18 mouse cellular contexts compared by ENCODE assay signal in the genomic region with DNA sequence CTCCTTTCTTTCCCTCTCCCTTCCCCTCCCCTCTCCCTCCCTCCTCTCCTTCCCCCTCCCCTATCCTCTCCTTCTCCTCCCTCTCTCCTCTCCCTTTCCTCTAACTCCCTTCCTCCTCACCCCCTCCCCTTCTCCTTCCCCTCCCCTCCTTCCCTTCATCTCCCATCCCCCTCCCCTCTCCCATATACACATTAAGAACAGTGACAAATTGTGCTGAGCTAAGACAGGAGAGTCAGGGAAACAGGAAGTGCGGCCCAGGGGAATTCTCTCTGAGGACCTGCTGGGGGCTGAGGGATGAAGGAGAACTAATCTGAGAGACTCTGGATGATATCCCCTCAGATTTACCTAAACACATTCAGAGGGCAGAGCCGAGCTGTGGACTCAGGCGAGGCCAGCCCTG. TPM values are rescaled to one million over a fixed set of nuclear protein-coding genes. Genes with fewer than 3 reads are reported as not detected.
DNase-seq lines count a peak whose midpoint lies in the region; ATAC-seq and TF ChIP-seq lines count a peak whose summit lies in the region.
"Had no signal": no experiment of that assay in that cellular context is flagged by ENCODE, and none has a peak within 500 bp of the region (broad histone marks: within the 10 kb centered on the region; RNA-seq: fewer than 3 reads in every experiment).

No protein-coding gene starts in this region.

- no peaks in the 10 kb centered on the region for H3K9me3 ChIP-seq in intestine, embryonic 14.5 days (ENCODE audit: control insufficient read depth, low read length)
- H3K9me3 ChIP-seq in intestine, postnatal 0 days (ENCODE audit: control insufficient read depth) = no peaks in the 10 kb centered on the region
- no peaks in the 10 kb centered on the region for H3K9me3 ChIP-seq in lung, embryonic 16.5 days (ENCODE audit: control insufficient read depth, low read length)
- H3K9me3 ChIP-seq in embryonic facial prominence, embryonic 10.5 days = no peaks in the 10 kb centered on the region
- no peaks in the 10 kb centered on the region for H3K9me3 ChIP-seq in stomach, embryonic 14.5 days (ENCODE audit: control insufficient read depth, low read depth, low read length)
- H3K9me3 ChIP-seq: G1E; heart, embryonic 13.5 days; liver, embryonic 13.5 days; midbrain, embryonic 13.5 days had no signal

- H3K4me3 ChIP-seq in intestine, embryonic 14.5 days (ENCODE audit: low read depth, low read length) = no peak overlapping the region
- H3K4me3 ChIP-seq in intestine, postnatal 0 days (ENCODE audit: low read depth, low read length) = no peak overlapping the region
- no peak overlapping the region for H3K4me3 ChIP-seq in lung, embryonic 16.5 days (ENCODE audit: low read length)
- H3K4me3 ChIP-seq in embryonic facial prominence, embryonic 10.5 days = no peak overlapping the region
- H3K4me3 ChIP-seq in stomach, embryonic 14.5 days (ENCODE audit: low read depth, low read length) = no peak overlapping the region
- H3K4me3 ChIP-seq: heart, embryonic 13.5 days; liver, embryonic 13.5 days; midbrain, embryonic 13.5 days had no signal

- no peak overlapping the region for H3K4me2 ChIP-seq in intestine, embryonic 14.5 days (ENCODE audit: low read length)
- no peak overlapping the region for H3K4me2 ChIP-seq in intestine, postnatal 0 days (replicated peaks; ENCODE audit: low read depth)
- H3K4me2 ChIP-seq in lung, embryonic 16.5 days (ENCODE audit: low read depth, low read length) = no peak overlapping the region
- no peak overlapping the region for H3K4me2 ChIP-seq in stomach, embryonic 14.5 days (replicated peaks; ENCODE audit: low read depth, low read length)
- H3K4me2 ChIP-seq: heart, embryonic 13.5 days; liver, embryonic 13.5 days; midbrain, embryonic 13.5 days had no signal

- no peak for DNase-seq in intestine, embryonic 14.5 days (ENCODE audit: low spot score)
- no peak for DNase-seq in lung, postnatal 10 days
- no peak for DNase-seq in embryonic facial prominence, embryonic 10.5 days (ENCODE audit: low spot score)
- no peak for DNase-seq in right cerebral cortex, adult 2 months (ENCODE audit: low spot score in 2 of 2)
- DNase-seq in gastrocnemius, postnatal 25 days = no peak
- DNase-seq: cerebellum, adult 11-12 months; cerebellum, postnatal 36 days; gastrocnemius, postnatal 10 days; kidney, adult 8-10 months; liver, embryonic 13.5 days; right cerebral cortex, postnatal 4 days; thymus, postnatal 14 days had no signal

- 13% methylated on average over 3 of the region's 3 CpGs for WGBS in intestine, embryonic 14.5 days
- WGBS in intestine, postnatal 0 days = 40% methylated on average over 3 of the region's 3 CpGs
- 33% methylated on average over 3 of the region's 3 CpGs for WGBS in lung, embryonic 16.5 days
- 18% methylated on average over 3 of the region's 3 CpGs for WGBS in embryonic facial prominence, embryonic 10.5 days
- 13% methylated on average over 3 of the region's 3 CpGs for WGBS in stomach, embryonic 14.5 days

- H3K9ac ChIP-seq in intestine, embryonic 14.5 days (ENCODE audit: low read length) = no peak overlapping the region
- no peak overlapping the region for H3K9ac ChIP-seq in intestine, postnatal 0 days (ENCODE audit: low read depth, low read length)
- H3K9ac ChIP-seq in lung, embryonic 16.5 days (ENCODE audit: low read length) = peak overlapping the region; percentile 31; the same call in 1 of the 2 replicates
- no peak overlapping the region for H3K9ac ChIP-seq in stomach, embryonic 14.5 days (replicated peaks; ENCODE audit: low read depth, low read length)
- H3K9ac ChIP-seq: liver, embryonic 13.5 days; midbrain, embryonic 13.5 days had no signal

- no peaks in the 10 kb centered on the region for H3K36me3 ChIP-seq in intestine, embryonic 14.5 days (ENCODE audit: control insufficient read depth, insufficient read depth, low read length)
- H3K36me3 ChIP-seq in intestine, postnatal 0 days (ENCODE audit: control insufficient read depth, insufficient read depth) = peaks cover 3% of the 10 kb centered on the region; the same call in 1 of the 2 replicates
- no peaks in the 10 kb centered on the region for H3K36me3 ChIP-seq in lung, embryonic 16.5 days (ENCODE audit: control insufficient read depth, insufficient read depth, low read length)
- no peaks in the 10 kb centered on the region for H3K36me3 ChIP-seq in embryonic facial prominence, embryonic 10.5 days (replicated peaks)
- no peaks in the 10 kb centered on the region for H3K36me3 ChIP-seq in stomach, embryonic 14.5 days (ENCODE audit: control insufficient read depth, insufficient read depth, low read length)
- H3K36me3 ChIP-seq: G1E; heart, embryonic 13.5 days; liver, embryonic 13.5 days; midbrain, embryonic 13.5 days had no signal

- no peak for TF ChIP-seq CTCF in intestine, postnatal 0 days (IDR thresholded peaks at IDR 0.05; ENCODE audit: low read depth)

- peak overlapping the region; percentile 93 for H3K27ac ChIP-seq in intestine, embryonic 14.5 days (ENCODE audit: low read depth)
- H3K27ac ChIP-seq in intestine, postnatal 0 days (ENCODE audit: low read depth, low read length) = no peak overlapping the region
- no peak overlapping the region for H3K27ac ChIP-seq in lung, embryonic 16.5 days (ENCODE audit: low read length)
- H3K27ac ChIP-seq in embryonic facial prominence, embryonic 10.5 days (replicated peaks) = peak overlapping the region; percentile 68
- H3K27ac ChIP-seq in stomach, embryonic 14.5 days (ENCODE audit: low read length) = peak overlapping the region; percentile 95
- H3K27ac ChIP-seq: liver, embryonic 13.5 days; midbrain, embryonic 13.5 days had no signal

- no peak for ATAC-seq in intestine, embryonic 14.5 days (replicated peaks; ENCODE audit: low FRiP score, low TSS enrichment, low read depth)
- ATAC-seq in intestine, postnatal 0 days = no peak
- no peak for ATAC-seq in lung, embryonic 16.5 days (ENCODE audit: low read depth)
- ATAC-seq in stomach, embryonic 14.5 days (ENCODE audit: insufficient number of reproducible peaks, insufficient read depth, low FRiP score, low read depth) = no peak
- ATAC-seq: midbrain, embryonic 13.5 days had no signal

- H3K4me1 ChIP-seq in intestine, embryonic 14.5 days (replicated peaks; ENCODE audit: control insufficient read depth, insufficient read depth, low read length) = peaks cover 34% of the 10 kb centered on the region
- no peaks in the 10 kb centered on the region for H3K4me1 ChIP-seq in intestine, postnatal 0 days (replicated peaks; ENCODE audit: control insufficient read depth, insufficient read depth, low read length)
- peaks cover 28% of the 10 kb centered on the region for H3K4me1 ChIP-seq in lung, embryonic 16.5 days (replicated peaks; ENCODE audit: control insufficient read depth, insufficient read depth, low read length)
- peaks cover 47% of the 10 kb centered on the region for H3K4me1 ChIP-seq in embryonic facial prominence, embryonic 10.5 days
- peaks cover 30% of the 10 kb centered on the region; the same call in 1 of the 2 replicates for H3K4me1 ChIP-seq in stomach, embryonic 14.5 days (ENCODE audit: control insufficient read depth, insufficient read depth, low read length)
- H3K4me1 ChIP-seq: liver, embryonic 13.5 days had no signal

- no peaks in the 10 kb centered on the region for H3K27me3 ChIP-seq in intestine, embryonic 14.5 days (replicated peaks; ENCODE audit: control insufficient read depth, insufficient read depth, low read length)
- H3K27me3 ChIP-seq in intestine, postnatal 0 days (replicated peaks; ENCODE audit: control insufficient read depth, insufficient read depth, low read length) = no peaks in the 10 kb centered on the region
- no peaks in the 10 kb centered on the region for H3K27me3 ChIP-seq in lung, embryonic 16.5 days (ENCODE audit: control insufficient read depth, insufficient read depth, low read depth, low read length)
- no peaks in the 10 kb centered on the region for H3K27me3 ChIP-seq in embryonic facial prominence, embryonic 10.5 days (replicated peaks; ENCODE audit: low read depth, poor library complexity, severe bottlenecking)
- no peaks in the 10 kb centered on the region for H3K27me3 ChIP-seq in stomach, embryonic 14.5 days (ENCODE audit: control insufficient read depth, insufficient read depth, low read length)
- H3K27me3 ChIP-seq: heart, embryonic 13.5 days; liver, embryonic 13.5 days; midbrain, embryonic 13.5 days had no signal

RNA-seq across cellular contexts. Expression of gene Lrrc32, which starts 16.6 kb away (rescaled TPM):
- 13.0 and 14.9 TPM in 2 replicates for polyA plus RNA-seq in intestine, embryonic 14.5 days (2014; fragmentation: Nextera tagmentation; extraction: Ambion mirVana)
- polyA plus RNA-seq in intestine, postnatal 0 days (2015; fragmentation: Nextera tagmentation; extraction: Ambion mirVana) = 6.3 and 6.9 TPM in 2 replicates
- 6.0 and 6.3 TPM in 2 replicates for polyA plus RNA-seq in lung, embryonic 16.5 days (2015; fragmentation: Nextera tagmentation; extraction: Ambion mirVana)
- 3.6 and 3.7 TPM in 2 replicates for polyA plus RNA-seq in embryonic facial prominence, embryonic 10.5 days (2016; fragmentation: Nextera tagmentation; extraction: Ambion mirVana)
- 11.3 and 12.4 TPM in 2 replicates for polyA plus RNA-seq in stomach, embryonic 14.5 days (2014; fragmentation: Nextera tagmentation; extraction: Ambion mirVana)
- total RNA-seq in gastrocnemius, postnatal 25 days (2021) = 1 to 10 TPM; 4.9 to 5.0 TPM
- polyA plus RNA-seq: G1E had no signal

Comparison
In these comparisons a context has a peak if more than half of its experiments do, and no peak if none do; other contexts are left out.
1. H3K27ac ChIP-seq: peak in intestine, embryonic 14.5 days (single experiment), embryonic facial prominence, embryonic 10.5 days (single experiment) and stomach, embryonic 14.5 days (single experiment); none in intestine, postnatal 0 days (single experiment) and lung, embryonic 16.5 days (single experiment).